Mouse (Mus musculus): Measurements from ENCODE around the gene Epop.
A peak's percentile ranks its signal among the peaks of the same experiment; 100 is the strongest.

DNA sequence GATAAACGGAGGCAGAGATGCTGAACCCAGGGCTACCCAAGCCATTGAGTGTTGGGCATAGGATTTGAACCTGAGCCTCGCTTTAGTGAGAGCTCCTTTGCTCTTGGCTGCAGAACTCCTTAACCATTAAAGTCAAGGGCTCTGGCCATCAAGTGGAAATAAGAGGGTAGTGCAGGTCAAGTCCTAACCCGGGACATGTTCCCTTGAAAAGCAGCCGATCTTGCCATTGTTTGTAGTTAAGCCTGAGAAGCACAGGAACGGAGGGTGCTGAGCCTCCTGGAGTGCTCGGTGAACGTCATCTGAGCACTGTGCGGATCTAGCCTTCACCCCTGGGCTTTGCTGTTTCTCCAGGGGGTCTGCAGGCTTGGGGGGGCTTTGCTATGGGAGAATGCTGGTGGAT, 48.3 kb upstream of the Epop start:
- TF ChIP-seq CTCF (IDR thresholded peaks at IDR 0.05; ENCODE audit: low read depth): peak; percentile 21; the same call in 1 of the 2 replicates
- no peak for TF ChIP-seq EP300 (IDR thresholded peaks at IDR 0.05; ENCODE audit: low read depth)

Data from heart, postnatal 0 days (tissue).